Mouse (Mus musculus) heart, adult 18-20 months (tissue): ENCODE measurements at regions not wholly inside any gene's neighbourhood (a gene's known extent, or its start where the extent isn't known, plus 50 kb on each side); places are given as distances from the start of the nearest gene placed in this dataset.

ENCODE experiments used
- DNase-seq, 2 experiments: peaks; one replicate each; pipeline ENCODE4 v3.0.0; 2021 to 2022; ENCODE audit warnings: mixed read lengths in 1 of 2

- no peak for DNase-seq
These were observed 200.9 kb upstream of the Lrig1 start for GRCm38 (mm10) chr6:94900862-94901261.

GRCm38 (mm10) chr6:94898881-94899280 is 198.9 kb upstream of the Lrig1 start:
- no peak for DNase-seq

- DNase-seq: no peak
These were observed 190.2 kb upstream of the Lrig1 start for GRCm38 (mm10) chr6:94890165-94890564.

- no peak for DNase-seq
These were observed 189.3 kb upstream of the Lrig1 start for GRCm38 (mm10) chr6:94889271-94889670.

- no peak for DNase-seq
These were observed 181.2 kb upstream of the Lrig1 start for GRCm38 (mm10) chr6:94881139-94881538.

- DNase-seq: no peak
These were observed 175.9 kb upstream of the Lrig1 start for GRCm38 (mm10) chr6:94875841-94876240.

- DNase-seq: no peak
These were observed 175.1 kb upstream of the Lrig1 start for GRCm38 (mm10) chr6:94875065-94875464.

- no peak for DNase-seq
These were observed 174.5 kb upstream of the Lrig1 start for GRCm38 (mm10) chr6:94874415-94874814.

GRCm38 (mm10) chr6:94867952-94868351 is 168.0 kb upstream of the Lrig1 start:
- DNase-seq: no peak

GRCm38 (mm10) chr6:94865498-94865897 is 165.5 kb upstream of the Lrig1 start:
- peak in 1 of 2 experiments; percentile 17 for DNase-seq

GRCm38 (mm10) chr6:94858121-94858621 is 158.2 kb upstream of the Lrig1 start:
- no peak for DNase-seq

- no peak for DNase-seq
These were observed 150.2 kb upstream of the Lrig1 start for GRCm38 (mm10) chr6:94850121-94850520.

- no peak for DNase-seq
These were observed 149.6 kb upstream of the Lrig1 start for GRCm38 (mm10) chr6:94849533-94849932.

- DNase-seq: no peak
These were observed 148.5 kb upstream of the Lrig1 start for GRCm38 (mm10) chr6:94848437-94848836.

GRCm38 (mm10) chr6:94845821-94846220 is 145.9 kb upstream of the Lrig1 start:
- DNase-seq: peak; percentile 11 to 12

- no peak for DNase-seq
These were observed 142.9 kb upstream of the Lrig1 start for GRCm38 (mm10) chr6:94842856-94843255.

GRCm38 (mm10) chr6:94841881-94842280 is 141.9 kb upstream of the Lrig1 start:
- no peak for DNase-seq

- DNase-seq: no peak
These were observed 135.8 kb upstream of the Lrig1 start for GRCm38 (mm10) chr6:94835742-94836141.

- no peak for DNase-seq
These were observed 134.6 kb upstream of the Lrig1 start for GRCm38 (mm10) chr6:94834551-94834950.

- DNase-seq: no peak
These were observed 130.8 kb upstream of the Lrig1 start for GRCm38 (mm10) chr6:94830801-94831200.

GRCm38 (mm10) chr6:94829246-94829645 is 129.3 kb upstream of the Lrig1 start:
- no peak for DNase-seq

- no peak for DNase-seq
These were observed 126.7 kb upstream of the Lrig1 start for GRCm38 (mm10) chr6:94826656-94827055.

- DNase-seq: no peak
These were observed 118.3 kb upstream of the Lrig1 start for GRCm38 (mm10) chr6:94818220-94818619.

- no peak for DNase-seq
These were observed 116.2 kb upstream of the Lrig1 start for GRCm38 (mm10) chr6:94816161-94816560.

- no peak for DNase-seq
These were observed 114.8 kb upstream of the Lrig1 start for GRCm38 (mm10) chr6:94814711-94815110.
